Mouse (Mus musculus): ENCODE data around the gene Adamtsl3. TPM values are rescaled to one million over a fixed set of nuclear protein-coding genes. Genes with fewer than 3 reads are reported as not detected.
A peak's percentile ranks its signal among the peaks of the same experiment; 100 is the strongest.

Gene Adamtsl3
- polyA plus RNA-seq, 1 experiment from 2014 or later, result 1.4 TPM

DNA sequence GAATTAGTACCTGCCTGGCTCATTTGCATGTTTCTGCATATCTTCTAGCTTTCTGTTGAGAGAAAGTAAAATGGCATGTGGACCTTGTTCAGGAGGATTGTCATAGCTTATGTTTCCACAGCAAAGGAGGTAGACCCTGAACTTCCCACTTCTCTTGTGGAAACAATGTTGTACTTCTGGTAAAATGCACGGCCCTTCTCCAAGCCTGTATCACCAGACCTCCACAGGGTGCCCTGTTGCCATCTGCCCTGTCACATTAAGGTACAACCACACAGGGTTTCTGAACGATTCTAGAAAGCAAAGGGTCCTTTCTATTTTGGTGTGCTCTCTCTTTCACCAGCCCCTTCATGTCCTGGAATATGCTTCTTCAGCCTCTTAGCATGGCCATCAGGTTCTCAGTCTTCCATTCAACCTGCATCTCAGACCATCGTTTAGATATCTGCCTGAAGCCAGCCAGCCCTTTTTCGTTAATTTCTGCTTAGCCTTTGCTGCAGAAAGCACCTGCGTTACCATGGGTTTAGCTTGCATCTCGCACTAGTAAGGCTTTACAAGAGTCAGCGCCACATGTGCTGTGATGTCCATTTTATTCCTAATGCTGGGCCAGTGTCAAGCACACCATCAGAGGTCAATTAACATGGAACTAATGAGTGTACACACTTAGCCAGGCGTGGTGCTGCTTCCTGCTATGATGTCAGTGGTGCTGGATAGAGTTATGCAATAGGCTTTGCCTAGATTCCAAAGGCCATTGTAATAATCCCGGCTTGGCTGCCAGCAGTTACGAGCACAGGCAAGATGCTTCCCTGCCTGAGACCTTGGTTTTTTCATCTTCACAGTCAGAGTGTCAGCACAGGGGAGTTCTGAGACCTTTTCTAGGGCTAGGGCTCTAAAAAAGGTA is 143.6 kb downstream of the Adamtsl3 start:
- Histone ChIP-seq H3K36me3 (ENCODE audit: control insufficient read depth, insufficient read depth, low read length) (no peaks in the 10 kb centered on the region), H3K4me3 (ENCODE audit: low read depth, low read length) (no peak overlapping the region), H3K4me1 (ENCODE audit: control insufficient read depth, insufficient read depth, low read length) (no peaks in the 10 kb centered on the region), H3K27me3 (ENCODE audit: control insufficient read depth, insufficient read depth, low read length) (no peaks in the 10 kb centered on the region), H3K9me3 (ENCODE audit: control insufficient read depth, low read length) (no peaks in the 10 kb centered on the region), H3K27ac (replicated peaks; ENCODE audit: low read depth, low read length) (no peak overlapping the region), H3K9ac (ENCODE audit: low read length) (no peak overlapping the region), H3K4me2 (ENCODE audit: low read depth, severe bottlenecking) (no peak overlapping the region)
- DNase-seq (ENCODE audit: low spot score) (peak; percentile 25), ATAC-seq (ENCODE audit: insufficient number of reproducible peaks, low FRiP score, low TSS enrichment, low read depth) (no peak)
- WGBS, result 65% methylated on average over 10 of the region's 10 CpGs

DNA sequence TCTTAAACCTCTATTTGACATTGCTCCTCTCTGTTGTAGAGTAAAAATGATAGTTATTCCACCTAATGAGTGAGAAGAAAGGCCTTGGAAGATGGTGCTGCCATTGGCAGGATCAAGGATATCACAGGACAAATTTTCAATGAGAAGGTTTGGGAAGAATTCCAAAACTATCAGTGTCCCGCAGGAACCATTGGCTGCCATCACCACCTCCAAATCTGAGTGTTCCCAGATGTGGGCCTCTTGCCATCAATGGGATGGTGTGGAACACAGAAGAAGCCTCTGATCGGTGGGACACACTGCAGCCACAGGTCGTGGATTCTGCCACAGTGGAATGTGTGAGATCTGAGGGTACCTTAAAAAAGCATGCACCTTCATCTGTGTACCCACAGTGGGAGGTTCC is 147.9 kb downstream of the Adamtsl3 start:
- H3K27me3 ChIP-seq (ENCODE audit: control insufficient read depth, insufficient read depth, low read length), result no peaks in the 10 kb centered on the region
- H3K9ac ChIP-seq (ENCODE audit: low read length), result no peak overlapping the region
- H3K4me1 ChIP-seq (ENCODE audit: control insufficient read depth, insufficient read depth, low read length), result no peaks in the 10 kb centered on the region
- WGBS, result 89% methylated on average over 3 of the region's 3 CpGs
- DNase-seq (ENCODE audit: low spot score) (no peak), ATAC-seq (ENCODE audit: insufficient number of reproducible peaks, low FRiP score, low TSS enrichment, low read depth) (no peak)
- H3K36me3 ChIP-seq (ENCODE audit: control insufficient read depth, insufficient read depth, low read length), result no peaks in the 10 kb centered on the region
- no peak overlapping the region for H3K4me2 ChIP-seq (ENCODE audit: low read depth, severe bottlenecking)
- no peak overlapping the region for H3K4me3 ChIP-seq (ENCODE audit: low read depth, low read length)
- no peaks in the 10 kb centered on the region for H3K9me3 ChIP-seq (ENCODE audit: control insufficient read depth, low read length)
- H3K27ac ChIP-seq (replicated peaks; ENCODE audit: low read depth, low read length), result no peak overlapping the region

DNA sequence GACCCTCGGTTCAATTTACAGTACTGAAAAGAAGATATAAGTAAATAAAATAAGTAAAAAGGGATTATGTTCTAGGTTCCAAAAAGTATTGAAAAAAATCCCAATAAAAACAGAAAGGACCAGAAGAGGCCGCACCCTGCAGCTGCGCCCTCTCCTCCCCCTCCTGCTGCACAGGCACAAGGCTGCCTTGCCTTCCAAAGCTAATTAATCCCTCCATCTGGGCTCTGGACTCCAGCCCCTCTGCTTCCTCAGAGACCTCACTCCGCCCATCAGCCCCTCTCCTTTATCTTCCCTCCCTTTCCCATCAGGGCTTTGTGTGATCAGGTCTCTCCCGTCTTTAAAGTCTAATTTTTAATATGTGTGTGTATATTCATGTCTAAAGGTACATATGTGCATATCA is 149.3 kb downstream of the Adamtsl3 start:
- no peaks in the 10 kb centered on the region for H3K4me1 ChIP-seq (ENCODE audit: control insufficient read depth, insufficient read depth, low read length)
- ATAC-seq (ENCODE audit: insufficient number of reproducible peaks, low FRiP score, low TSS enrichment, low read depth), result no peak

DNA sequence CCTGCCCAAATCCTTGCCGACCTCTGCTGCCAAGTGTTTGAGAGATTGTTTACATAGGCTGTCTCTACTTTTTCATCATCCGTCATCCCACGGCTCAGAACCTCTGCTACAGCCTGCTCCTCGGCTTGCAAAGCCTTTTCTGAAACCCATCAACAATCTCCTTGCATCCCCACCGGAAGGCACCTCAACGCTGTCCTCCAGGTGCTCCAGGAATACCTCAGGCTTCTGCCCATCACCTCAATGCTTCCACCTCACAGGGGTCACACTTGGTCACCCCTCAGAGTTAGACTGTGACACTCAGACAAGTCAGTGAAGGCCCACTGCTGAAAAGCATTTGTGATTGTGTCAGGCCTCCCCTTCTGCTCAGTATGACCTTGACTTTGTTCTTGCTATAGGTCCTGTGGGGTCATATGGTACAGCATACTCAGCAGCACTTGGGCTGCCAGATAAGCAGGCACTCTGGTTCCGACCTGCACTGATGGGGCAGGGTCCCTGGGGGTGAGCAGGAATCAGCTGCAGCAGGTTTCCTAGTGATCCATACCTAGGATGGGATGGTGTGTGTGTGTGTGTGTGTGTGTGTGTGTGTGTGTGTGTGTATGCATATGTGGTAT is 150.0 kb downstream of the Adamtsl3 start:
- DNase-seq (ENCODE audit: low spot score) (no peak), ATAC-seq (ENCODE audit: insufficient number of reproducible peaks, low FRiP score, low TSS enrichment, low read depth) (no peak)
- no peaks in the 10 kb centered on the region for H3K27me3 ChIP-seq (ENCODE audit: control insufficient read depth, insufficient read depth, low read length)
- H3K9me3 ChIP-seq (ENCODE audit: control insufficient read depth, low read length), result no peaks in the 10 kb centered on the region
- no peak overlapping the region for H3K9ac ChIP-seq (ENCODE audit: low read length)
- H3K27ac ChIP-seq (replicated peaks; ENCODE audit: low read depth, low read length), result no peak overlapping the region
- no peaks in the 10 kb centered on the region for H3K36me3 ChIP-seq (ENCODE audit: control insufficient read depth, insufficient read depth, low read length)
- H3K4me1 ChIP-seq (ENCODE audit: control insufficient read depth, insufficient read depth, low read length), result no peaks in the 10 kb centered on the region
- WGBS, result 57% methylated on average over 7 of the region's 7 CpGs
- no peak overlapping the region for H3K4me3 ChIP-seq (ENCODE audit: low read depth, low read length)
- no peak overlapping the region for H3K4me2 ChIP-seq (ENCODE audit: low read depth, severe bottlenecking)

More for the DNA sequence above, 149.3 kb downstream of the Adamtsl3 start:
- Histone ChIP-seq H3K9ac (ENCODE audit: low read length) (no peak overlapping the region), H3K27me3 (ENCODE audit: control insufficient read depth, insufficient read depth, low read length) (no peaks in the 10 kb centered on the region), H3K4me2 (ENCODE audit: low read depth, severe bottlenecking) (no peak overlapping the region), H3K36me3 (ENCODE audit: control insufficient read depth, insufficient read depth, low read length) (no peaks in the 10 kb centered on the region), H3K27ac (replicated peaks; ENCODE audit: low read depth, low read length) (no peak overlapping the region), H3K4me3 (ENCODE audit: low read depth, low read length) (no peak overlapping the region), H3K9me3 (ENCODE audit: control insufficient read depth, low read length) (no peaks in the 10 kb centered on the region)
- WGBS, result 52% methylated on average over 5 of the region's 5 CpGs
- no peak for DNase-seq (ENCODE audit: low spot score)

DNA sequence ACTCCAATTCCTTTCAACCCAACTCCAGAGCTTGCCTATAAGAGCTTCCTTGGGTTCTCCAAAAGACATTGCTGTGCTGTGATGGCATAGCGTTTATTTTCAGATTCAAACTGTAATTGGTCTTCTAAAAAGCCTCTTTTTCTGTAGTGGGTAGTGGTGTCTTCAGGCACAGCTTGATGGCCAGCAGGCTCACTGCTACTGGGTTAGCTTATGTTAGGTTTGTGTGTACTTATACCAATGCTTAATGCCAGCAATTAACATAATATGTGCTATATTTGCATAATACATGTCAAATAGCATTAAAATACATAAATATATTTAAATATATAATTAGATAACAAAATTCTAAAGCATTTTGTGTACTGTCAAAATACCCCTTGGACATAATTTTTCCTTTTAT is 155.5 kb downstream of the Adamtsl3 start:
- Histone ChIP-seq H3K9ac (ENCODE audit: low read length) (no peak overlapping the region), H3K27ac (replicated peaks; ENCODE audit: low read depth, low read length) (no peak overlapping the region), H3K9me3 (ENCODE audit: control insufficient read depth, low read length) (no peaks in the 10 kb centered on the region), H3K4me1 (ENCODE audit: control insufficient read depth, insufficient read depth, low read length) (no peaks in the 10 kb centered on the region), H3K4me3 (ENCODE audit: low read depth, low read length) (no peak overlapping the region), H3K4me2 (ENCODE audit: low read depth, severe bottlenecking) (no peak overlapping the region), H3K36me3 (ENCODE audit: control insufficient read depth, insufficient read depth, low read length) (no peaks in the 10 kb centered on the region), H3K27me3 (ENCODE audit: control insufficient read depth, insufficient read depth, low read length) (no peaks in the 10 kb centered on the region)
- ATAC-seq (ENCODE audit: insufficient number of reproducible peaks, low FRiP score, low TSS enrichment, low read depth) (no peak), DNase-seq (ENCODE audit: low spot score) (no peak)
- WGBS, result 80% methylated on average over 1 of the region's 1 CpGs

DNA sequence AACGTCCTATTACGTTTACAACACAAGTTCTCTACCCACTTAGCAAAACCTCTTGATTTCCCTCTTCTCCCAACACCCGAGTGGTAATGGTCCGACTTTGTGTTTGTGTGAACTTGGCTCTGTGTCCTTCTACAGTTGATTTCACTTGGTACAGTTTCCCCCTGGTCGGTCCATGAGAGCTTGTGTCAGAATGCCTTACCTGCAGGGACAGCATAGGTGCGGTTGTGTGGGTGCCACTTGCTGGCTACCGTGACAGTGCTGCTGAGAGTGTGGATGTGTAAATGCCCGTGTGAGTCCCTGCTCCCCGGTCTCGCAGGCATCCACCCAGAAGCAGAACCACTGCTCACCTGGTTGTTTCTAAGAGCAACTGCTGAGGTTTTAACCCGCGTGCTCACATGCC is 157.4 kb downstream of the Adamtsl3 start:
- Histone ChIP-seq H3K36me3 (ENCODE audit: control insufficient read depth, insufficient read depth, low read length) (no peaks in the 10 kb centered on the region), H3K9me3 (ENCODE audit: control insufficient read depth, low read length) (no peaks in the 10 kb centered on the region), H3K4me2 (ENCODE audit: low read depth, severe bottlenecking) (no peak overlapping the region), H3K4me3 (ENCODE audit: low read depth, low read length) (no peak overlapping the region), H3K27ac (replicated peaks; ENCODE audit: low read depth, low read length) (no peak overlapping the region), H3K4me1 (ENCODE audit: control insufficient read depth, insufficient read depth, low read length) (no peaks in the 10 kb centered on the region), H3K27me3 (ENCODE audit: control insufficient read depth, insufficient read depth, low read length) (no peaks in the 10 kb centered on the region), H3K9ac (ENCODE audit: low read length) (no peak overlapping the region)
- no peak for DNase-seq (ENCODE audit: low spot score)
- WGBS, result 91% methylated on average over 12 of the region's 12 CpGs
- ATAC-seq (ENCODE audit: insufficient number of reproducible peaks, low FRiP score, low TSS enrichment, low read depth), result no peak

DNA sequence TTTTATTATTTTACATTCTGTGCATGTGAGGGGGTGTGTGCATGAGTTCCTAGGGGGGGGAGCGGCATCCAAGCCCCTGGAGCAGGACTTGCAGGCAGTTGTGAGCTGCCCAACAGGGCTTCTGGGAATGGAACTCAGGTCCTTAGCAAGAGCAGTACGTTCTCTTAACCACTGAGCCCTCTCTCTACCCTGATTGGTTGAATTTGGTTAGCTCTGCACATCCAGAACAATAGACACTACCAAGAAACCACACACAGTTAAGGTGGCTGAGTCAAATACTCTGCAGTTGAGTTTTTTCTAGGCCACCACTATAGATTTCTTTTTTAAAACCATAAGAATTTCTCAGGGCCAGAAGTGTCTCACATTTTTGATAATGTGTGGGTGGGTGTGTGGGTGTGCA is 158.7 kb downstream of the Adamtsl3 start:
- Histone ChIP-seq H3K4me2 (ENCODE audit: low read depth, severe bottlenecking) (no peak overlapping the region), H3K9me3 (ENCODE audit: control insufficient read depth, low read length) (no peaks in the 10 kb centered on the region), H3K9ac (ENCODE audit: low read length) (no peak overlapping the region), H3K4me1 (ENCODE audit: control insufficient read depth, insufficient read depth, low read length) (no peaks in the 10 kb centered on the region), H3K27me3 (ENCODE audit: control insufficient read depth, insufficient read depth, low read length) (no peaks in the 10 kb centered on the region), H3K36me3 (ENCODE audit: control insufficient read depth, insufficient read depth, low read length) (no peaks in the 10 kb centered on the region), H3K4me3 (ENCODE audit: low read depth, low read length) (no peak overlapping the region), H3K27ac (replicated peaks; ENCODE audit: low read depth, low read length) (no peak overlapping the region)
- no peak for ATAC-seq (ENCODE audit: insufficient number of reproducible peaks, low FRiP score, low TSS enrichment, low read depth)
- DNase-seq (ENCODE audit: low spot score), result no peak
- 80% methylated on average over 2 of the region's 2 CpGs for WGBS

DNA sequence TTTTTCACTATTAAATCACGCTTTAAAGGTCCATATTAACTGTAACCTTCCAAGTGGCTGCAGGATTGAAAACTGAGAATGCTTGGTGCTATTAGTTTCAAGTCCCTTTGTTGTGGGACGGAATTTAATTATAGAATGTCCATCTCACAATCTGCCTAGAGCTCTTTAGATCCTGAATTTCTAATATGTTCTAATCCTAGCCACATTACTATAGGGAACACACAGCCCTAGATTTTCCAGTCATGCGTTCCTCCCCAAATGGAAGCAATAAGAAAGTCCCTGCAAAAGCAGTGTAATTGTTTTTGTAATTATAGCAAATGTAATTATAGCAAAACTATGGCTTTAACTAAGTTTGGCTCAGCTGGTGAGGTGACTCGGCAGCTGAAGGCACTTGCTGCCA is 161.6 kb downstream of the Adamtsl3 start:
- Histone ChIP-seq H3K27me3 (ENCODE audit: control insufficient read depth, insufficient read depth, low read length) (no peaks in the 10 kb centered on the region), H3K9me3 (ENCODE audit: control insufficient read depth, low read length) (no peaks in the 10 kb centered on the region), H3K9ac (ENCODE audit: low read length) (no peak overlapping the region), H3K4me2 (ENCODE audit: low read depth, severe bottlenecking) (no peak overlapping the region), H3K36me3 (ENCODE audit: control insufficient read depth, insufficient read depth, low read length) (no peaks in the 10 kb centered on the region), H3K4me1 (ENCODE audit: control insufficient read depth, insufficient read depth, low read length) (no peaks in the 10 kb centered on the region), H3K27ac (replicated peaks; ENCODE audit: low read depth, low read length) (no peak overlapping the region), H3K4me3 (ENCODE audit: low read depth, low read length) (no peak overlapping the region)
- ATAC-seq (ENCODE audit: insufficient number of reproducible peaks, low FRiP score, low TSS enrichment, low read depth), result no peak
- DNase-seq (ENCODE audit: low spot score), result no peak
- WGBS, result 73% methylated on average over 4 of the region's 4 CpGs

Measured in limb, embryonic 11.5 days (tissue).